Mouse (Mus musculus) liver, postnatal 0 days (tissue): ENCODE data around the gene Cass4.

Experiments used
- CTCF ChIP-seq: sonication (generic); IDR thresholded peaks from 2 replicates; pipeline ENCODE4 v1.5.1; 2016; ENCODE audit warnings: antibody characterized with exemption, low read depth
- EP300 ChIP-seq: IDR thresholded peaks from 2 replicates; pipeline ENCODE4 v1.6.1; 2016; ENCODE audit warnings: antibody characterized with exemption, low read depth, mild to moderate bottlenecking

DNA sequence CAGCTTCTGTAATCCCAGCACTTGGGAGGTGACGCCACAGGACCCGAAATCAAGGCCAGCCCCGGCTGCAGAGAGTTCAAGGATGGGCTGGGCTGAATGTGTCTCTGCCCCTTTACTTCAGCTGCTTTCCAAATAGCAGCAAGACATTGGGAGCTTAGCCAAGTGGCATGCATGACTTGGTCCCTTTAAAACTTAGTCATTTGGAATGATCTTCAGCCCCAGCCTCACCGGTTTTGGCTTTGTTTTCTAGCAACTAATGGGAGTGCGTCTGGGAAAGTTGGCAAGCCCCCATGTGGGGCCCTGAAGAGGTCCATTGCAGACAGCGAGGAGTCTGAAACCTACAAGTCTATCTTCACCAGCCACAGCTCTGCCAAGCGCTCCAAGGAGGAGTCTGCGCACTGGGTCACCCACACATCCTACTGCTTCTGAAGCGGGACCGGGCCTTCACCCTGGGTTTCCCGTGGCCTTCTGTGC is 74.8 kb downstream of the Cass4 start:
- no peak for TF ChIP-seq CTCF
- no peak for TF ChIP-seq EP300
